Mouse (Mus musculus): Measurements from ENCODE around the gene Bloc1s5. TPM values are rescaled to one million over a fixed set of nuclear protein-coding genes. Genes with fewer than 3 reads are reported as not detected.
A peak's percentile ranks its signal among the peaks of the same experiment; 100 is the strongest.
"Not testable (repeated sequence)": the region's sequence is repeated elsewhere in the genome, so short reads cannot be mapped to it uniquely, and the experiment has no call there.

Gene Bloc1s5
- total RNA-seq (2021): 1 to 10 TPM; 6.6 TPM
- long read RNA-seq, experiment 1, full-length matches to known transcripts: 6 of 7 reads
- long read RNA-seq, experiment 1, partial matches to known transcripts: 0 of 7 reads
- long read RNA-seq, experiment 1, other reads (novel, unspliced or antisense): 1 of 7 reads
- long read RNA-seq, experiment 2, full-length matches to known transcripts: 6 of 7 reads
- long read RNA-seq, experiment 2, partial matches to known transcripts: 0 of 7 reads
- long read RNA-seq, experiment 2, other reads (novel, unspliced or antisense): 1 of 7 reads

- peak; percentile 91 to 92 for DNase-seq
- intact Hi-C loops (cut with DNase I): no loop called here
Measured at GRCm38 (mm10) chr13:38634800-38635269, at the start of gene Bloc1s5. Gene Bloc1s5 (minus strand): TSS chr13:38635109.

DNA sequence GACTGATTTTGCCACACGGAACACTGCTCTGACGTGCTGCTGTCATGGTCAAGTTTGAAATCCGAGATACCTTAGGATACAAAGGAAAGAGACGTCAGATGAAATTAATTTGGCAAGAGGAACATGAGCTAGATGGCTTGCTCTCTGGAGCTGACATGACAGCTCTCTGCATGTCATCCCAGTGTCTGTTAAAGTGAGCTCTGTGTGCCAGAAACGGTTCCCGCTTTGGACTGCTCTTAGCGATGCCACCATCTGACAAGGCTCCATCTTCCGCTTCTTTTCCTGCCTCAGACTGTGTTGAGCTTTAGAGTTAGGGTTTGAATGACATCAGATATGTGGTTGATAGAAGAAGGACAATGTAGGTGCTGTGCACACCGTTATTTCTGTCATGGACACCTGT, 37.4 kb upstream of the Bloc1s5 start:
- intact Hi-C loops (cut with DNase I): no loop called here
- no peak for DNase-seq

DNA sequence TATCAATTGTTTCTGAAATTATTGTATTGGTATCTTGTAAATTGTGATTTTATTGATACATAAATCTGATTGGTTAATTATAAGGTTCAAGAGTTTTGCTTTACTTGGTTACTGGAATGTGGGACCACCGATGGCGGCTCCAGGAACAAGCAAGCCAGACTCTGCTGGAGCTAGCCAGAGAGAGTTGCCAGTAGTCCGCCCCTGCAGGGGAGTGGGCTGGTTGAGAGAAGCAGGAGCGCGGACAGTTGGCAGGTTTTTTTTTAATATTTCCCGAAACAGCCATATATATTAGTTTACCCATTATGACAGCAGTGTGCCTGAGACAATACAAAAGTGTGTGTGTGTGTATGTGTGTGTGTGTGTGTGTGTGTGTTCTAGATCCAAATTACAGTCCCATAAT, 36.5 kb upstream of the Bloc1s5 start:
- DNase-seq; intact Hi-C loops (cut with DNase I): not testable (repeated sequence)

DNA sequence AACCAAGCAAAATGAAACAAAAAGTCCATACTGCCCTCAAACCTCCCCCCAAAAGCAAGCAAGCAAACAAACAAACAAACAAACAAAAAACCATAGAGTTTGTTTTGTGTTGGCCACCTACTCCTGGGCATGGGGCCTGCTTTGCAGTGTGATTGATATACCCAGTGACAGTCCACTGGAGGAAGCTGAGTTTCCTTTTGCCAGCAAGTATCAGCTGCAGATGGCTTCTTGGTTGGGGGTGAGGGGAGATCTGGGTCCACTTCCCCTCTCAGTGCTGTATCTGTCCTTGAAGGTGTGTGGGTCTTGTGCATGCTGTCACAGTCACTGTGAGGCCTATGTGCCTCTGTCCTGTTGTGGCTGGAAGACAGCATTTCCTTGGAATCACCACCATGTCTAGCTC, 35.1 kb upstream of the Bloc1s5 start:
- no peak for DNase-seq
- intact Hi-C loops (cut with DNase I): no loop called here

- intact Hi-C loops (cut with DNase I): no loop called here
- DNase-seq: no peak
Measured at GRCm38 (mm10) chr13:38668514-38668913, 33.6 kb upstream of the Bloc1s5 start.

DNA sequence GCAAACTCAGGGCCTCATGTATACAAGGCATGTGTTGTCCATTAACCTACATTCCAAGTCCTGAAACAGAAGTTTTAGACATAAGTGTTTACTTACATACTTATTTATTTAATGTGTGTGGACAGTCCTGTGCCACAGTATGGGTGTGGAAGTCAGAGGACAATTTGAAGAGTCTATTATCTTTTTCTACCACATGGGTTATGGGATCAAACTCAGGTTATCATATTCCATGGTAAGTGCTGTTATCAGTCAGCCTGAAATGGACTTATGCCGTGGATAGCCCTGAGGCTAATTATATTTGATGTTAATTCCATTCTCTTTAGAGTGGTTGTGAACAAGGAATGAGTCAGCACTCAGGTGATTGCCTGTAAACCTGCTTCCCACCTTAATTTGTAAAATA, 29.8 kb upstream of the Bloc1s5 start:
- intact Hi-C loops (cut with DNase I): no loop called here
- DNase-seq: no peak

DNA sequence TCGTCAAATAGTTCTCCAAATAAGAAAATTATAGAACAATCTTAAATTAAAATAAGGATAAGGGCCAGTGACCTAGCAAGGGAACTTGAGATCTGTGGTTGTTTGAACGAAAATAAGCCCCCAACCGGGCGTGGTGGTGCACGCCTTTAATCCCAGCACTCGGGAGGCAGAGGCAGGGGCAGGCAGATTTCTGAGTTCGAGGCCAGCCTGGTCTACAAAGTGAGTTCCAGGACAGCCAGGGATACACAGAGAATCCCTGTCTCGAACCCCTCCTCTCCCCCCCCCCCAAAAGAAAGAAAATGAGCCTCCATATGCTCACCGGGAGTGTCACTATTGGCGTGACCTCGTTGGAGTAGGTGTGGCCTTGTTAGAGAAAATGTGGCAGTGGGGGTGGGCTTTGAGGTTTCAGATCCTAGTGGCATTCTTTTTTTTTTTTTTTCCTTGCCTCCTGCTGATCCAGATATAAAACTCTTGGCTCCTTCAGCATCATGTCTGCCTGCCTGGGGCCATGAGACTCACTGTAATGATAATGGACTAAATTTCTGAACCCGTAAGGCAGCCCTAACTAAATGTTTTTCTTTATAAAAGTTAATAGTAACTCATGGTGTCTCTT, 24.7 kb upstream of the Bloc1s5 start:
- DNase-seq: no peak
- intact Hi-C loops (cut with DNase I): no loop called here

GRCm38 (mm10) chr13:38658528-38659280, 23.8 kb upstream of the Bloc1s5 start, which contains the start of gene Eef1e1:
Gene Eef1e1 (minus strand): TSS chr13:38659058.
- DNase-seq: peak; percentile 92
- intact Hi-C loops (cut with DNase I): no loop called here

GRCm38 (mm10) chr13:38657865-38658264, 23.0 kb upstream of the Bloc1s5 start:
- intact Hi-C loops (cut with DNase I): no loop called here
- no peak for DNase-seq

DNA sequence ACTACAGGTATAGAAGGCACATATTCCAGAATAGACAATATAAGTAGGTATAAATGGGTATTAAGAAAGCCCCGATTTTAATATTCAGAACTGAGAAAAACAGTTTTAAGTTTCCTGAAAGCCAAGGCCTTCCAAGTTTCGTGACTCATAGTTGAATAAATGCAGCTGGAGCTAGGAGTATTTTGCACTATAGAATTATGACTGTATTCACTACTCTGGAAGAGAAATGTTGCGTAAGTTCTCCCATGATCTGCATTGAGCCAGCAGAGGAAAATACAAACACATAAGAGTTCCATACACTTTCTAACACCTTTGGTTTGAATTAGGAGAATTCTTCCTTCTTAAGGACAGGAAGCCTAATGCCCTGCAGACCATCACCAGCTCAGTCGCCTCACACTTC, 15.4 kb upstream of the Bloc1s5 start:
- intact Hi-C loops (cut with DNase I): no loop called here
- no peak for DNase-seq

GRCm38 (mm10) chr13:38649069-38649468, 14.2 kb upstream of the Bloc1s5 start:
- intact Hi-C loops (cut with DNase I): no loop called here
- DNase-seq: no peak

DNA sequence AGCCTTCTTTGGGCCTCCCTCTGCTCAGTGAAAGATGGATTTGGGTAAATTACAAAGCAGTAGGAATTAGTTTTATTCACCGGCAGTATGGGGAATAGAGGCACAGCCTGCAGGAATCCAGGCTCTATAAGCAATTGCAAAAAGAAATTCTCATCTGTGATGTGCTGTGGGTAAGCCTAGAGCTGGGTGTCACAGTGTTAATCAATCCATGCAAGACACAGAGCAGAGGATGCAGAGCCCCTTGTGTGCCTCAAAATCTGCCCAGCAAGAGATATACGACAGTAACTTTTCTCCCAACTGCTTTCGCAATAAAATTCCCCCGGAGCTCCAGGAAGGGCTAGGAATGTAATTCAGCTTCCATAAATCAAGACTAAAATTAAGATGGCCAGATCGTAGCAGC, 6.5 kb upstream of the Bloc1s5 start:
- no peak for DNase-seq
- intact Hi-C loops (cut with DNase I): no loop called here

DNA sequence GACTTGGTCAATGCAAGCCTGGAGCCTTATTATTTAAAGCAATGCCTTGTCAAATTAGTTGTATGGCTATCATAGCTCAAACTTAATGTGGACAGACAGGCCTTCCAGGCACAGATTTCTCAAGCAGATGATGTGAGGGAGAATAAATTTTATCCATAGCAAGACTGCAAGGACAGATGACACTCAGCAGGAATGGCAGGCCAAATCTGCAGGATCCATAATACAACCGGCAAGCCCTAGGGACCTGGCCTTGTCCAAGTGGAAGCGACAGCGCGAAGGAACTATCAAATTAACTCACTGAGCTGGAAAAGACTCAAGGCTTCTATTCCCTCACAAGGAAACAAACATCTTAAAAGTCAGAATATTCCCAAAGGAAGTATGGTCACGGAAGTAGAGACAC, 6.1 kb upstream of the Bloc1s5 start:
- intact Hi-C loops (cut with DNase I): no loop called here
- no peak for DNase-seq

DNA sequence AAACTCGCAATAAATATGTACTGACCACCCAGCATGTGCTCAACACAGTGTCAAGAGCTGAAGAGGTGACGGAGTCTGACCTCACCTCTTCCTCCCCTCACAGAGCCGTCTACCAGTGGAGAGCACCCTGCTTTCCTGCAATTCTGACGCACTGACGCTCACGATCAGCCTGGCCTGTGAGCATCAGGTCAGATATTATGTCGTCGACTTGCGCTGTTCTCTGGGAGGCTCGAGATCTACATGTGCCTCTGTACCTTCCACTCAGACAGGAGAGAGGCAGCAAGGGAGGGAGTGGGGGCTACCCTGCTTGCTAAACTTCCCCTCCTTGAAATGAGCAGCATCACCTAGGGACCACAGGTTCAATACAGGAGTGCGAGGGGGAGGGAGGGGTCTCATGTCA, 3.8 kb upstream of the Bloc1s5 start:
- DNase-seq: no peak
- intact Hi-C loops (cut with DNase I): no loop called here

- DNase-seq: no peak
- intact Hi-C loops (cut with DNase I): no loop called here
Measured at GRCm38 (mm10) chr13:38634256-38634799, 581 bp downstream of the Bloc1s5 start.

GRCm38 (mm10) chr13:38633287-38634000, 1.5 kb downstream of the Bloc1s5 start:
- intact Hi-C loops (cut with DNase I): no loop called here
- DNase-seq: no peak

DNA sequence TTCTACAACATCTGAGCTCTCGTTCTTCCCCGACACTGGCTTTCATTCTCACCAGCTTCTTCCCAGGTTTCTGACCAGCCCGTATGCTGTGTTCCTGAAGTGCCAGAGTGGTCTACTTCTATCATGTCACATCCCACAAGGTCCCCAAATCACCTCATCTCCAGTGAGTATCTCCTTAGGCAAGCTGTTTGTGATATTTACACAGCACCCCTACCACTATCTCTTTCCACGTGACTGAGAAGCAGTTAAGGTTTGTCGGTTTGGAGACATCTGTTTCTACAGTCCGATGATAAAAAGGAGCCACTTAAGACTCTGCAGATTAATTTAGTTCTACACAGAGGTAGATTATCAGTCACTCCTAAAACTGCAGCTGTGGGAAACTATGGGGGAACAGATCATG, 2.4 kb downstream of the Bloc1s5 start:
- no peak for DNase-seq
- intact Hi-C loops (cut with DNase I): no loop called here

DNA sequence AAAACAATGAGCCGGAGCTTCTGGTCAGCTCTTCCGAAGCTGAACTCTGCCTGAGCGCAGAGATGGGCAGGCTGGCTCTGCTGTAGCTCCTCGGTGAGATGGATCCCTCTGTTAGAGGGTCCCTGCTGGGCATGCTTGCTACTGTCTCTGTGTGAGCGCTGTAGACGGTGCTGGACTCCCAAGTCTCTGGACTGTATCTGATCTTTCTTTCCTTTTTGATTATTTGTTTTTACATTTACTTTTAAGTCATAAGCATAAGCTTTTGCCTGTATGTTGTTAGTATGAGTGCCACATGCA, 8.7 kb downstream of the Bloc1s5 start:
- intact Hi-C loops (cut with DNase I): no loop called here
- no peak for DNase-seq

DNA sequence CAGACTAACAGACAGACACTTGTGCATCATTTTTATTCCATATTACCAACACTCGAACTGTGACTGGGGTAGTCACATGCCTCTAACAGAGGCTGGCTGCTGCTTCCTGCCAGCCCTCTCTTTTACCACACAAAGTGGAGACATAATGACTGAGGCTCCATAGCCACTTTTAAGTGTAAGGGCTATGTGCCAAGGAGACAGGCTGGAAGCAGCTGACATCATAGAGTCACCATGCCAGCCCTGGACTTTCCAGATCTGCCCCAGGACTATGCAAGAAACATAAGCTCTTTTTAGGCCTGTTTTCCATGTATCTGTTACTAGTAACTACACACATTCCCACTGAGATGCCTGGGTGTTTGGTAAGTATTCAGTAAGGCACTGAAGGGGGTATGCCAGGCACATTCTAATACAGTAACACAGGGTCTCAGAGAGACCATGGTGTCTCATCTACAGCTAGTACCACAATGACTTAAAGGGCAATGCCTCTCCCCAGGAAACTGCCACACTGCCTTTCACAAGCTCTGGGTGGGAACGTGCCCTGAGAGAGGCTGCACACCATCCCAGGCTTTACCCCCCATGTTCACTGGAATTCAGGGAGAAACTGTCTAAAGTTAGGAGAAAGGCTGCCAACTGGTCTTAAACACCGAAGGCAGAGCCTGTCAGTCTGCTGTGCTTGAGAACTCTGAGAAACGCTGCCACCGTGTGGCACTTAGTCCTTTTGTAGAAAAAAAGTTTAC, 9.2 kb downstream of the Bloc1s5 start:
- intact Hi-C loops (cut with DNase I): no loop called here
- DNase-seq: no peak

DNA sequence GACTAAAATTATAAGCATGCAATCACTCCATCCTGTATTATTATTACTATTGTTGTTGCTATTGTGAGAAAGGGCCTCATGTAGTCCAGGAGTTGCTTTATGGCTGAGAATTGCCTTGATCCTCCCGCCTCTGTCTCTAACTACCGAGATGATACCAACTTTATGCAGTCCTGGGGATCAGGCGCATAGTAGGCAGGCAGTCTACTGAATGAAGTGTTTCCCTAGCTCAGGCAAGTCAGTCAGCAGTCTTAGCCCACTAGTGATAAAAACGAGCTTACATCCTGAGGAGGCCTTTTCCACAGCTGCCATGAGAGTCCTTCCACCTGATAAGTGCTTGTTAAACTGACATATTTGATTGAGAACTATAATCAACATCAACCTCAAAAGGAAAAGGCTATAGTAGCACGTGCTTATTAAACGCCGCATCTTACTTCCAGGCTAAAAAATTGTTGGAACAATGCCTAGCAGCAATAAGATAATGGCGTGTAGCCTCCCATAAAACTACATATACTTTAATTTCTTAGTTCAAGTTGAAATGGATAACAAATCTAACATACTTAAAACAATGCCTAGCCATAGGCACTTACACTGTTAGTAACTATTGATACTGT, 10.5 kb downstream of the Bloc1s5 start:
- DNase-seq: no peak
- intact Hi-C loops (cut with DNase I): no loop called here

Data from gastrocnemius, postnatal 36 days (tissue).